Mouse (Mus musculus) stomach, postnatal 0 days (tissue): Measurements from ENCODE around the gene Apip. TPM values are rescaled to one million over a fixed set of nuclear protein-coding genes. Genes with fewer than 3 reads are reported as not detected.

Source experiments
- ATAC-seq: fragments of 200-750 bp; cut with Nextera tagmentation; 2 replicates; pipeline ENCODE4 v1.8.0; 2017; ENCODE audit not compliant: low FRiP score, low TSS enrichment
- DNase-seq: peaks from one replicate; pipeline ENCODE4 v3.0.0-alpha.2; 2016; ENCODE audit warnings: low spot score
- H3K27ac ChIP-seq: fragments of 300-500 bp; sonication (generic); replicated peaks from 2 replicates; pipeline ENCODE4 v1.5.1; 2014; ENCODE audit warnings: mild to moderate bottlenecking, control low read depth
- H3K27me3 ChIP-seq: fragments of 300-500 bp; sonication (generic); 2 replicates; pipeline ENCODE4 v1.6.1; 2014; ENCODE audit warnings: low read length; ENCODE audit not compliant: control insufficient read depth, insufficient read depth
- H3K36me3 ChIP-seq: fragments of 300-500 bp; sonication (generic); 2 replicates; pipeline ENCODE4 v1.6.1; 2014; ENCODE audit warnings: low read length, mixed read lengths; ENCODE audit not compliant: control insufficient read depth, insufficient read depth
- H3K4me1 ChIP-seq: fragments of 300-500 bp; sonication (generic); replicated peaks from 2 replicates; pipeline ENCODE4 v1.6.1; 2014; ENCODE audit warnings: antibody characterized with exemption; ENCODE audit not compliant: control insufficient read depth, insufficient read depth
- H3K4me2 ChIP-seq: fragments of 300-500 bp; sonication (generic); replicated peaks from 2 replicates; pipeline ENCODE4 v1.6.1; 2014; ENCODE audit warnings: low read depth, mild to moderate bottlenecking, control low read depth, moderate library complexity
- H3K4me3 ChIP-seq: fragments of 300-500 bp; sonication (generic); 2 replicates; pipeline ENCODE4 v1.5.1; 2014; ENCODE audit warnings: low read depth, low read length, control low read depth
- H3K9ac ChIP-seq: fragments of 300-500 bp; sonication (generic); 2 replicates; pipeline ENCODE4 v1.6.1; 2014; ENCODE audit warnings: mild to moderate bottlenecking, low read length, control low read depth, mixed read lengths
- H3K9me3 ChIP-seq: fragments of 300-500 bp; sonication (generic); 2 replicates; pipeline ENCODE4 v1.6.1; 2016; ENCODE audit warnings: low read length; ENCODE audit not compliant: control insufficient read depth
- CTCF ChIP-seq: IDR thresholded peaks from 2 replicates; pipeline ENCODE4 v1.5.1; 2016; ENCODE audit warnings: antibody characterized with exemption, low read depth, mild to moderate bottlenecking, moderate library complexity
- EP300 ChIP-seq: optimal IDR thresholded peaks from 2 replicates; pipeline ENCODE3; 2016; ENCODE audit warnings: antibody characterized with exemption
- WGBS: fragments of 180-500 bp; shearing (Covaris S2); extraction: QIAGEN DNeasy Blood & Tissue Kit; methylation state at CpG from one replicate; pipeline ENCODE4 v1.1.7; 2014; 5-methylcytosine and 5-hydroxymethylcytosine counted together
- polyA plus RNA-seq: library from polyadenylated mRNA; unstranded; fragments of >200 nt; fragmentation: Nextera tagmentation; extraction: Ambion mirVana; gene quantifications from 2 replicates; pipeline ENCODE4 v1.2.1, GENCODE M21; 2015

Gene Apip
- polyA plus RNA-seq, 1 experiment from 2014 or later = 31.8 TPM

- H3K9me3 ChIP-seq = no peaks in the 10 kb centered on the region
- no peaks in the 10 kb centered on the region for H3K36me3 ChIP-seq
- DNase-seq (no peak), ATAC-seq (no peak)
- H3K27ac ChIP-seq = no peak overlapping the region
- H3K4me1 ChIP-seq = no peaks in the 10 kb centered on the region
- no peak overlapping the region for H3K4me2 ChIP-seq
- H3K27me3 ChIP-seq = no peaks in the 10 kb centered on the region
- H3K9ac ChIP-seq = no peak overlapping the region
- TF ChIP-seq CTCF = no peak
- no peak for TF ChIP-seq EP300
- 80% methylated on average over 10 of the region's 10 CpGs for WGBS
- H3K4me3 ChIP-seq = no peak overlapping the region
Observed at GRCm38 (mm10) chr2:103085633-103086032, 12.2 kb downstream of the Apip start.

GRCm38 (mm10) chr2:103086432-103086831, 13.0 kb downstream of the Apip start:
- Histone ChIP-seq H3K4me2 (no peak overlapping the region), H3K27ac (no peak overlapping the region), H3K4me3 (no peak overlapping the region), H3K4me1 (no peaks in the 10 kb centered on the region), H3K9me3 (no peaks in the 10 kb centered on the region), H3K27me3 (no peaks in the 10 kb centered on the region), H3K9ac (no peak overlapping the region), H3K36me3 (no peaks in the 10 kb centered on the region)
- DNase-seq (no peak), ATAC-seq (no peak)
- WGBS = 0% methylated on average over 1 of the region's 1 CpGs
- TF ChIP-seq CTCF (peak; percentile 88), EP300 (no peak)

GRCm38 (mm10) chr2:103088099-103088498, 14.6 kb downstream of the Apip start:
- 93% methylated on average over 4 of the region's 4 CpGs for WGBS
- Histone ChIP-seq H3K4me2 (no peak overlapping the region), H3K9ac (no peak overlapping the region), H3K36me3 (no peaks in the 10 kb centered on the region; the same call in 1 of the 2 replicates), H3K4me1 (no peaks in the 10 kb centered on the region), H3K27me3 (no peaks in the 10 kb centered on the region), H3K9me3 (no peaks in the 10 kb centered on the region), H3K27ac (no peak overlapping the region), H3K4me3 (no peak overlapping the region)
- peak; percentile 59 for TF ChIP-seq CTCF
- no peak for TF ChIP-seq EP300
- ATAC-seq (no peak), DNase-seq (no peak)

- no peak overlapping the region for H3K27ac ChIP-seq
- no peaks in the 10 kb centered on the region for H3K9me3 ChIP-seq
- no peaks in the 10 kb centered on the region for H3K27me3 ChIP-seq
- no peaks in the 10 kb centered on the region for H3K4me1 ChIP-seq
- ATAC-seq = no peak
- no peaks in the 10 kb centered on the region; the same call in 1 of the 2 replicates for H3K36me3 ChIP-seq
- TF ChIP-seq EP300 (no peak), CTCF (no peak)
- no peak overlapping the region for H3K9ac ChIP-seq
- H3K4me3 ChIP-seq = no peak overlapping the region
- WGBS = 68% methylated on average over 6 of the region's 6 CpGs
- DNase-seq = no peak
- no peak overlapping the region for H3K4me2 ChIP-seq
Observed at GRCm38 (mm10) chr2:103089521-103089920, 16.0 kb downstream of the Apip start.

- no peaks in the 10 kb centered on the region for H3K9me3 ChIP-seq
- no peaks in the 10 kb centered on the region for H3K36me3 ChIP-seq
- no peak overlapping the region for H3K27ac ChIP-seq
- H3K4me1 ChIP-seq = no peaks in the 10 kb centered on the region
- H3K4me2 ChIP-seq = no peak overlapping the region
- ATAC-seq (no peak), DNase-seq (no peak)
- TF ChIP-seq CTCF (no peak), EP300 (no peak)
- no peaks in the 10 kb centered on the region for H3K27me3 ChIP-seq
- H3K9ac ChIP-seq = no peak overlapping the region
- WGBS = 61% methylated on average over 5 of the region's 5 CpGs
- no peak overlapping the region for H3K4me3 ChIP-seq
Observed at GRCm38 (mm10) chr2:103102595-103102994, 29.1 kb downstream of the Apip start.

GRCm38 (mm10) chr2:103106172-103106571, 32.7 kb downstream of the Apip start:
- Histone ChIP-seq H3K4me3 (no peak overlapping the region), H3K27ac (no peak overlapping the region), H3K4me2 (no peak overlapping the region), H3K36me3 (no peaks in the 10 kb centered on the region), H3K27me3 (no peaks in the 10 kb centered on the region), H3K4me1 (no peaks in the 10 kb centered on the region), H3K9me3 (no peaks in the 10 kb centered on the region), H3K9ac (no peak overlapping the region)
- TF ChIP-seq EP300 (no peak), CTCF (no peak)
- no peak for ATAC-seq
- WGBS = 73% methylated on average over 2 of the region's 2 CpGs
- no peak for DNase-seq
